Mouse (Mus musculus) left cerebral cortex, postnatal 14 days (tissue): Measurements from ENCODE around the gene Gabra2. TPM values are rescaled to one million over a fixed set of nuclear protein-coding genes. Genes with fewer than 3 reads are reported as not detected.

Experiments
- DNase-seq, 2 experiments: peaks; one replicate each; pipeline ENCODE4 v3.0.0; 2021 to 2022; ENCODE audit warnings: low spot score in 2 of 2, mixed read lengths in 1 of 2
- intact Hi-C: fragments of 180-260 bp; cut with DNase I; formaldehyde crosslinking; loops from one replicate; pipeline ENCODE4 v1.15.1; 2025
- long read RNA-seq, 2 experiments: library from polyadenylated mRNA; stranded (forward); transcript quantifications; one replicate each; pipeline ENCODE4 v2.0.0; 2021
- total RNA-seq, 2 experiments: library from RNA; stranded (reverse); gene quantifications; 2 replicates each; pipeline ENCODE4 v1.2.3; 2021

The Gabra2 gene
- 10 to 100 TPM; 74.2 to 78.8 TPM for total RNA-seq
- long read RNA-seq, experiment 1, full-length matches to known transcripts: 3 of 18 reads
- long read RNA-seq, experiment 1, partial matches to known transcripts: 2 of 18 reads
- long read RNA-seq, experiment 1, other reads (novel, unspliced or antisense): 13 of 18 reads
- long read RNA-seq, experiment 2, full-length matches to known transcripts: 3 of 12 reads
- long read RNA-seq, experiment 2, partial matches to known transcripts: 2 of 12 reads
- long read RNA-seq, experiment 2, other reads (novel, unspliced or antisense): 7 of 12 reads

GRCm38 (mm10) chr5:71095725-71096607 is at the start of gene Gabra2:
Gabra2 (minus strand) TSS chr5:71095849.
- intact Hi-C loops: loop anchor here (10.0 kb wide), 2 partner anchors 169 to 1481 kb away; no protein-coding TSS in a partner anchor
- DNase-seq: peak; percentile 61 to 81

- DNase-seq: peak; percentile 45 to 70
- intact Hi-C loops: no loop called here
These were observed 41.0 kb upstream of the Gabra2 start for GRCm38 (mm10) chr5:71136691-71137090.

- intact Hi-C loops: no loop called here
- peak in 1 of 2 experiments; percentile 3 for DNase-seq
These were observed 40.2 kb upstream of the Gabra2 start for GRCm38 (mm10) chr5:71135840-71136239.

GRCm38 (mm10) chr5:71127721-71128120 is 32.1 kb upstream of the Gabra2 start:
- DNase-seq: peak; percentile 10 to 30
- intact Hi-C loops: no loop called here

GRCm38 (mm10) chr5:71115216-71115615 is 19.6 kb upstream of the Gabra2 start:
- intact Hi-C loops: no loop called here
- peak in 1 of 2 experiments; percentile 16 for DNase-seq

- peak; percentile 35 to 66 for DNase-seq
- intact Hi-C loops: loop anchor here (10.0 kb wide), 2 partner anchors 170 to 1480 kb away; no protein-coding TSS in a partner anchor
These were observed 469 bp downstream of the Gabra2 start for GRCm38 (mm10) chr5:71095180-71095579.

- DNase-seq: peak; percentile 8 to 19
- intact Hi-C loops: loop anchor here (5.0 to 10.0 kb wide), 3 partner anchors 170 to 1480 kb away; no protein-coding TSS in a partner anchor
These were observed 873 bp downstream of the Gabra2 start for GRCm38 (mm10) chr5:71094776-71095175.

GRCm38 (mm10) chr5:71093807-71094206 is 1.8 kb downstream of the Gabra2 start:
- intact Hi-C loops: loop anchor here (5.0 to 10.0 kb wide), 3 partner anchors 171 to 1479 kb away; no protein-coding TSS in a partner anchor
- peak in 1 of 2 experiments; percentile 35 for DNase-seq

GRCm38 (mm10) chr5:71092475-71092874 is 3.2 kb downstream of the Gabra2 start:
- intact Hi-C loops: loop anchor here (5.0 to 10.0 kb wide), 3 partner anchors 172 to 1478 kb away; no protein-coding TSS in a partner anchor
- DNase-seq: peak; percentile 72 to 74

- intact Hi-C loops: loop anchor here (5.0 to 10.0 kb wide), 3 partner anchors 173 to 1477 kb away; no protein-coding TSS in a partner anchor
- DNase-seq: no peak
These were observed 3.7 kb downstream of the Gabra2 start for GRCm38 (mm10) chr5:71091926-71092325.

- no peak for DNase-seq
- intact Hi-C loops: no loop called here
These were observed 16.8 kb downstream of the Gabra2 start for GRCm38 (mm10) chr5:71078861-71079260.

GRCm38 (mm10) chr5:71061696-71062095 is 34.0 kb downstream of the Gabra2 start:
- intact Hi-C loops: no loop called here
- DNase-seq: peak; percentile 37 to 44

- DNase-seq: no peak
These were observed 37.6 kb downstream of the Gabra2 start for GRCm38 (mm10) chr5:71058047-71058446.

GRCm38 (mm10) chr5:71037352-71037751 is 58.3 kb downstream of the Gabra2 start:
- intact Hi-C loops: no loop called here

More at GRCm38 (mm10) chr5:71058047-71058446, 37.6 kb downstream of the Gabra2 start:
- intact Hi-C loops: no loop called here

GRCm38 (mm10) chr5:71025956-71026355 is 69.7 kb downstream of the Gabra2 start:
- peak; percentile 29 to 66 for DNase-seq
- intact Hi-C loops: no loop called here

More at GRCm38 (mm10) chr5:71037352-71037751, 58.3 kb downstream of the Gabra2 start:
- DNase-seq: no peak

GRCm38 (mm10) chr5:71011751-71012150 is 83.9 kb downstream of the Gabra2 start:
- no peak for DNase-seq
- intact Hi-C loops: no loop called here

GRCm38 (mm10) chr5:71011271-71011670 is 84.4 kb downstream of the Gabra2 start:
- DNase-seq: peak in 1 of 2 experiments; percentile 50

GRCm38 (mm10) chr5:71010797-71011196 is 84.9 kb downstream of the Gabra2 start:
- no peak for DNase-seq
- intact Hi-C loops: no loop called here

More at GRCm38 (mm10) chr5:71011271-71011670, 84.4 kb downstream of the Gabra2 start:
- intact Hi-C loops: no loop called here

GRCm38 (mm10) chr5:70995617-70996325 is 99.9 kb downstream of the Gabra2 start:
- intact Hi-C loops: loop anchor here (10.0 kb wide), 1 partner anchor 1291 kb away; no protein-coding TSS in a partner anchor
- peak; percentile 43 to 60 for DNase-seq
